Mouse (Mus musculus) hindbrain, embryonic 14.5 days (tissue): Measurements from ENCODE around the gene Npy4r. TPM values are rescaled to one million over a fixed set of nuclear protein-coding genes. Genes with fewer than 3 reads are reported as not detected.

ENCODE experiments used
- ATAC-seq: fragments of 200-750 bp; cut with Nextera tagmentation; 2 replicates; pipeline ENCODE4 v1.8.0; 2017; ENCODE audit warnings: moderate number of reproducible peaks, mild to moderate bottlenecking, moderate TSS enrichment, moderate library complexity; ENCODE audit not compliant: low FRiP score
- DNase-seq: peaks from one replicate; pipeline ENCODE4 v3.0.0-alpha.2; 2015; ENCODE audit warnings: low spot score
- H3K27ac ChIP-seq: fragments of 300-500 bp; sonication (generic); 2 replicates; pipeline ENCODE4 v1.5.1; 2014; ENCODE audit warnings: mild to moderate bottlenecking, moderate library complexity
- H3K27me3 ChIP-seq: fragments of 300-500 bp; sonication (generic); 2 replicates; pipeline ENCODE4 v1.6.1; 2014; ENCODE audit warnings: mild to moderate bottlenecking, low read length, mixed read lengths; ENCODE audit not compliant: control insufficient read depth, insufficient read depth
- H3K36me3 ChIP-seq: fragments of 300-500 bp; sonication (generic); replicated peaks from 2 replicates; pipeline ENCODE4 v1.6.1; 2014; ENCODE audit not compliant: control insufficient read depth, insufficient read depth
- H3K4me1 ChIP-seq: fragments of 300-500 bp; sonication (generic); replicated peaks from 2 replicates; pipeline ENCODE4 v1.6.1; 2014; ENCODE audit warnings: antibody characterized with exemption, low read length, mixed read lengths; ENCODE audit not compliant: control insufficient read depth, insufficient read depth
- H3K4me2 ChIP-seq: fragments of 300-500 bp; sonication (generic); replicated peaks from 2 replicates; pipeline ENCODE4 v1.6.1; 2014; ENCODE audit warnings: mild to moderate bottlenecking, moderate library complexity
- H3K4me3 ChIP-seq: fragments of 300-500 bp; sonication (generic); replicated peaks from 2 replicates; pipeline ENCODE4 v1.5.1; 2014; ENCODE audit warnings: mild to moderate bottlenecking, low read length
- H3K9ac ChIP-seq: fragments of 300-500 bp; sonication (generic); 2 replicates; pipeline ENCODE4 v1.6.1; 2014
- H3K9me3 ChIP-seq: fragments of 300-500 bp; sonication (generic); 2 replicates; pipeline ENCODE4 v1.6.1; 2016; ENCODE audit warnings: low read length; ENCODE audit not compliant: control insufficient read depth
- WGBS: fragments of 180-500 bp; shearing (Covaris S2); extraction: QIAGEN DNeasy Blood & Tissue Kit; methylation state at CpG from one replicate; pipeline ENCODE4 v1.1.7; 2014; 5-methylcytosine and 5-hydroxymethylcytosine counted together
- polyA plus RNA-seq: library from polyadenylated mRNA; unstranded; fragments of >200 nt; fragmentation: Nextera tagmentation; extraction: Ambion mirVana; gene quantifications from 2 replicates; pipeline ENCODE4 v1.2.1, GENCODE M21; 2014

The Npy4r gene
- 0.13 and 0.14 TPM in 2 replicates for polyA plus RNA-seq

DNA sequence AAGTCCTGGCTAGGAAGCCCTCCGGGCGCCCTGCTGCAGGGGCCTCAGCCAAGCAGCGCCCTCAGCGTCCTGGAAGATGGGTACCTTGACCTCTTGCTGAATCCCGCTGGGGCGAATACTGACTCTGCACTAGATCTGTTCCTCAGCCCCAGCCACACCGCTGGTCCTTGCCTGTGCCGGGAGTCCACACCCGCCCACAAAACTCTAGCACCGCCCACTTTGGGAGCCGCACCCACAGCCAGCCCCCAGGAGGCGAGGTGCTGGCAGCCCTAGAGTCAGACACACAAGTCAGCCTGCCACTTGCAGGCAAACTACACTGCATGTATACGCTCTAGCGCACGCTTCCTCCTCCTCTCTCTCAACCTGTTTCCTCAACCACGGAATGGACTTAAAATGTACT is at the start of gene Npy4r:
Npy4r (minus strand) TSS at position 148 of the 400 bp plus-strand sequence.
- H3K27me3 ChIP-seq: no peaks in the 10 kb centered on the region
- H3K4me3 ChIP-seq: no peak within 1 kb of the TSS
- H3K9me3 ChIP-seq: no peaks in the 10 kb centered on the region
- H3K4me1 ChIP-seq: no peaks in the 10 kb centered on the region
- H3K4me2 ChIP-seq: no peak within 1 kb of the TSS
- H3K27ac ChIP-seq: no peak within 1 kb of the TSS
- whole genome bisulfite sequencing: 25% methylated on average over 16 of the region's 16 CpGs
- ATAC-seq: no peak
- H3K36me3 ChIP-seq: no peaks in the 10 kb centered on the region
- no peak within 1 kb of the TSS for H3K9ac ChIP-seq
- DNase-seq: no peak

- Histone ChIP-seq H3K27ac (peak within 1 kb of the TSS; percentile 85), H3K9ac (peak within 1 kb of the TSS; percentile 95), H3K4me3 (peak within 1 kb of the TSS; percentile 88), H3K9me3 (no peaks in the 10 kb centered on the region), H3K27me3 (no peaks in the 10 kb centered on the region), H3K4me2 (peak within 1 kb of the TSS; percentile 65), H3K36me3 (no peaks in the 10 kb centered on the region), H3K4me1 (peaks cover 15% of the 10 kb centered on the region; the same call in 1 of the 2 replicates)
- ATAC-seq (peak; percentile 74), DNase-seq (peak; percentile 55)
- 3% methylated on average over 39 of the region's 52 CpGs for WGBS
These were observed 49.1 kb upstream of the Npy4r start, which contains the start of gene Gprin2 for GRCm38 (mm10) chr14:34201231-34202035. Gprin2 (minus strand) TSS chr14:34201653.

DNA sequence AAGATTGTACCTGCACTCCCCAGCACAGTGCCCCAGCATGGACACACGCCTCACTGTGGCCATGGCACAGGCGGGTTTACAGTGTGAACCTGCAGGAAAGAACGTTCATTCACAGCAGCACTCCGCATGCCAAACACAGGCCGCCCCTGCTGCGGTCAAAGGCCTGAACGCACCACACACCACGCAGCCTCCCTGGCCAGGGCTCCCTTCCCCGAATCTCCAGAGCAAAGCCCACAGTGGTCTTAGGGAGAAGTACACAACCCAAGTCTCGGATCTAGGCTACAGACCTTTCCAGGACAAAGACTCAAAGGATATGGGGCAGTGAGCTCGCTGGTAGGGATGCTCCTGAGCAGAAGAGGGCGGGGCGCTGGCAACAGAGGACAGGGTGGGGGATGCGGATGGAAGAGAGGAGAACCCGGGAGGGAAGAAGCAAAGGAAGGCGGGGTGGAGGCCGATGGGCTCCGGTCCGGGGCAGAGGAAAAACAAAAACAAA is 48.5 kb upstream of the Npy4r start:
- H3K9ac ChIP-seq: peak overlapping the region; percentile 95
- H3K36me3 ChIP-seq: no peaks in the 10 kb centered on the region
- no peaks in the 10 kb centered on the region for H3K27me3 ChIP-seq
- ATAC-seq: peak; percentile 84
- peaks cover 15% of the 10 kb centered on the region; the same call in 1 of the 2 replicates for H3K4me1 ChIP-seq
- no peaks in the 10 kb centered on the region for H3K9me3 ChIP-seq
- peak overlapping the region; percentile 85 for H3K27ac ChIP-seq
- peak overlapping the region; percentile 65 for H3K4me2 ChIP-seq
- peak overlapping the region; percentile 88 for H3K4me3 ChIP-seq
- 3% methylated on average over 19 of the region's 19 CpGs for WGBS
- DNase-seq: peak; percentile 27

GRCm38 (mm10) chr14:34196706-34197105 is 44.4 kb upstream of the Npy4r start:
- H3K27me3 ChIP-seq: no peaks in the 10 kb centered on the region
- no peak overlapping the region for H3K9ac ChIP-seq
- no peak overlapping the region for H3K4me3 ChIP-seq
- H3K27ac ChIP-seq: no peak overlapping the region
- WGBS: 58% methylated on average over 4 of the region's 4 CpGs
- ATAC-seq: no peak
- H3K4me1 ChIP-seq: peaks cover 15% of the 10 kb centered on the region; the same call in 1 of the 2 replicates
- no peak for DNase-seq
- H3K9me3 ChIP-seq: no peaks in the 10 kb centered on the region
- no peak overlapping the region for H3K4me2 ChIP-seq
- H3K36me3 ChIP-seq: peaks cover 25% of the 10 kb centered on the region; the same call in 1 of the 2 replicates

DNA sequence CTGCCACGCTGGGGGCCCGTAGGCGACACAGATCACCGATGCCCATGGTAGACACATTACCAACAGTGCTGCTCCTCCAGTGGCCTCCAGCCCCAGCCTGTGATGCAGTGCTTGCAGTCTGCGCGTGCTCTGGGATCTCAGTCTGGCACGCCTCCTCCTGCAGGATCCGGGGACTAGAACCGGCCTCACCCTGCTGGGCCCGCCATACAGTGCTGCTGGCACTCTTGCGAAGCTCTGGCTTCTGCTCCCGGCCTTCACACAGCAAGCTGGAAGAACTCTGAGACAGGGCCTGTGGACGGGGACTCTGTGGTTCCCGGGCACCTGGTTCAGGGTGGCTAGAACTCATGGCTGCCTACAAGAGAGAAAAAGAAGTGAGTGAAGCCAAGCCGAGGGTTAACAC is 43.2 kb upstream of the Npy4r start:
- no peak overlapping the region for H3K27ac ChIP-seq
- DNase-seq: no peak
- ATAC-seq: no peak
- H3K27me3 ChIP-seq: no peaks in the 10 kb centered on the region
- H3K4me2 ChIP-seq: no peak overlapping the region
- H3K9me3 ChIP-seq: no peaks in the 10 kb centered on the region
- peaks cover 28% of the 10 kb centered on the region; the same call in 1 of the 2 replicates for H3K36me3 ChIP-seq
- WGBS: 89% methylated on average over 15 of the region's 15 CpGs
- no peak overlapping the region for H3K9ac ChIP-seq
- H3K4me1 ChIP-seq: peaks cover 13% of the 10 kb centered on the region; the same call in 1 of the 2 replicates
- no peak overlapping the region for H3K4me3 ChIP-seq

DNA sequence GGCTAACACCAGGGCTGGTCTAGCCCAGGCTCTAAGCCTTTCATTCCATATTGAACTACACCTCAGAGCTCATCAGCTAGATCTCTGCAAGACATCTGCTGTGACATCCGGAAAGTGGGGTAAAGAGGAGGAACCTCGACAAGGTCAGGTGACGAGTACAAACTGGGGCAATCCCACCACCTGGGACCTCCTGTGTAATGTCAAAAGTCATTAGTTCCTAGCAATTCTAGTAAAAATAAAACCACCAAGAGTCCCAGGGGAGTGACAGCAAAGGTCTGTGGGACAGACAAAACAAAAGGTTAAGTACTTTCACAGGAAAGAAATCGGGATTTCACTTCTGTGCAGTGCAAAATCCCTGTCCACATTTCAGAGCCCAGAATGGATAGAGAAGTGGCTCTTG is 41.6 kb upstream of the Npy4r start:
- no peak for ATAC-seq
- no peak overlapping the region for H3K9ac ChIP-seq

DNA sequence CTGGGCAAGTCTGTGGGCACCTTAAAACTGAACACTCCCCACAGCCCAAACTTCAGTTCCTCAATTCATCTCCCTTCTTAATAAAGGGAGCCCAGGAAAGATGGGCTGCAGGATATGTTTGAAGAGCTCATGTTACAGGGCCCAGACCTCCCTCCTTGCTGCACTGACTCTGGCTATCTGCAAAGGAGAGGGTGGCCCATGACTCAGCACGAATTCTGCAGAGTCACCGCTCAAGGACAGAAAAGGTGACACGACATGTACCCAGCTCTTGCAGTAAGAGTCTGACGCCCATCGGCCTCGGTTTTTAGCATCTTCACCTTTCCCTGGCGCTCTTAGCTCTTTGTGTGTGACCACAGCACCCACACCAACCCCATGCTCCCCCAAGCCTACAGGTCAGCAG is 38.1 kb upstream of the Npy4r start:
- Histone ChIP-seq H3K36me3 (peaks cover 29% of the 10 kb centered on the region; the same call in 1 of the 2 replicates), H3K4me2 (no peak overlapping the region), H3K27ac (no peak overlapping the region), H3K27me3 (no peaks in the 10 kb centered on the region), H3K4me1 (no peaks in the 10 kb centered on the region), H3K4me3 (no peak overlapping the region), H3K9ac (no peak overlapping the region), H3K9me3 (no peaks in the 10 kb centered on the region)
- 70% methylated on average over 7 of the region's 7 CpGs for WGBS
- DNase-seq: no peak
- no peak for ATAC-seq

More for the DNA sequence above, 41.6 kb upstream of the Npy4r start:
- Histone ChIP-seq H3K4me1 (no peaks in the 10 kb centered on the region), H3K27me3 (no peaks in the 10 kb centered on the region), H3K27ac (no peak overlapping the region), H3K4me3 (no peak overlapping the region), H3K4me2 (no peak overlapping the region), H3K9me3 (no peaks in the 10 kb centered on the region), H3K36me3 (peaks cover 29% of the 10 kb centered on the region; the same call in 1 of the 2 replicates)
- 78% methylated on average over 4 of the region's 4 CpGs for WGBS
- no peak for DNase-seq

DNA sequence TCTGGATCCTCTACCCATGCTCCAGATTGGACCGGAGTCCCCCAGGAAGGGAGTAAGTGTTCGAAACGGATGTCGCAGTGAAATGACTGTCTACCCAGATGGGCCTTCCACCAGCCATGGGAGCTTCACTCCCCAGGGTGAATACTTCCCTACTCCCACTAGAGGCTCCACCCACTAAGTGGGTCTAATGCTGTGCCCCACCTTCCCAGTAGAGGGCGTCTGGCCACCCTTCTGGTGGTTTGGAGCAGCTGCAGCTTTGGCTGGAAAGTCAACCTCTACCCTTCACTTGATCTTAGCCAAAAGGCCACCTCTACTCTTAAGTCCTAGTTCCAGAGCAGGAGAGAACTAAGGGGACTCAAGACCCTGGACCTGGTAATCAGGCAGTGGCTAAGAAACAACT is 36.3 kb upstream of the Npy4r start:
- H3K4me1 ChIP-seq: no peaks in the 10 kb centered on the region
- no peak for ATAC-seq
- H3K27ac ChIP-seq: no peak overlapping the region
- 69% methylated on average over 5 of the region's 5 CpGs for WGBS
- H3K9ac ChIP-seq: no peak overlapping the region
- H3K4me2 ChIP-seq: no peak overlapping the region
- 0 out of 2 replicates have a peak, but pooled peaks cover 13% of the 10 kb centered on the region for H3K36me3 ChIP-seq
- DNase-seq: no peak
- H3K4me3 ChIP-seq: no peak overlapping the region
- H3K27me3 ChIP-seq: no peaks in the 10 kb centered on the region
- no peaks in the 10 kb centered on the region for H3K9me3 ChIP-seq

DNA sequence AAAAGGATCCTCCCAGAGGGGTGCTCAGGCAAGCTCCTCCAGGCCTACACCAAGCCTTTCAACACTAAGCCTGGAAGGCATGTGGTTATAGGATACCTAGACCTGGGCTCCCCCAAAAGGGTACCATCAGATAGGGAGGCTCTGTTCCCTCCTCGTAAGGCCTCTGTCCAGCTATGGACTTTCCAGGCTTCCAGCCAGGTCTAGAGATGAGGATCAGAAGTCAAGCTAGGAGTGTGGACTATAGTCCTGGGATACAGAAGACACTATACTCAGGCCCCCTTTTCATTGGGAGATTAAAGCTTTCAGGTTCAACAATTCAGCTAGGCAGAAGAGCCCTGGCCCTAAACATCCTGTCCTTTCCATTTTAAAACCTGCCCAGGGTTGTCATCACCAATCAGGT is 30.8 kb upstream of the Npy4r start:
- ATAC-seq (no peak), DNase-seq (no peak)
- Histone ChIP-seq H3K27me3 (no peaks in the 10 kb centered on the region), H3K27ac (no peak overlapping the region), H3K4me2 (no peak overlapping the region), H3K4me3 (no peak overlapping the region), H3K4me1 (no peaks in the 10 kb centered on the region), H3K9ac (no peak overlapping the region), H3K36me3 (no peaks in the 10 kb centered on the region), H3K9me3 (0 out of 2 replicates have a peak, but pooled peaks cover 9% of the 10 kb centered on the region)
- WGBS: 88% methylated on average over 1 of the region's 1 CpGs
